Mouse (Mus musculus) kidney, postnatal 0 days (tissue): ENCODE data around the gene Cdk8. TPM values are rescaled to one million over a fixed set of nuclear protein-coding genes. Genes with fewer than 3 reads are reported as not detected.
"Not testable (repeated sequence)": the region's sequence is repeated elsewhere in the genome, so short reads cannot be mapped to it uniquely, and the experiment has no call there.

Experiments
- ATAC-seq: fragments of 200-750 bp; cut with Nextera tagmentation; replicated peaks from 2 replicates; pipeline ENCODE4 v1.8.0; 2017; ENCODE audit warnings: low read depth, moderate number of reproducible peaks, moderate TSS enrichment, moderate library complexity; ENCODE audit not compliant: low FRiP score
- DNase-seq: peaks from one replicate; pipeline ENCODE4 v3.0.0-alpha.2; 2016; ENCODE audit warnings: low spot score
- H3K27ac ChIP-seq: fragments of 300-500 bp; sonication (generic); 2 replicates; pipeline ENCODE4 v1.5.1; 2014; ENCODE audit warnings: mild to moderate bottlenecking
- H3K27me3 ChIP-seq: fragments of 300-500 bp; sonication (generic); 2 replicates; pipeline ENCODE4 v1.6.1; 2014; ENCODE audit warnings: low read length, mixed read lengths; ENCODE audit not compliant: insufficient read depth
- H3K36me3 ChIP-seq: fragments of 300-500 bp; sonication (generic); 2 replicates; pipeline ENCODE4 v1.6.1; 2014; ENCODE audit warnings: low read length, mixed read lengths; ENCODE audit not compliant: insufficient read depth
- H3K4me1 ChIP-seq: fragments of 300-500 bp; sonication (generic); replicated peaks from 2 replicates; pipeline ENCODE4 v1.6.1; 2014; ENCODE audit warnings: antibody characterized with exemption, low read length, mixed read lengths; ENCODE audit not compliant: insufficient read depth
- H3K4me2 ChIP-seq: fragments of 300-500 bp; sonication (generic); 2 replicates; pipeline ENCODE4 v1.6.1; 2014; ENCODE audit warnings: mild to moderate bottlenecking, low read length, moderate library complexity, mixed read lengths
- H3K4me3 ChIP-seq: fragments of 300-500 bp; sonication (generic); replicated peaks from 2 replicates; pipeline ENCODE4 v1.5.1; 2014; ENCODE audit warnings: low read depth, low read length
- H3K9ac ChIP-seq: fragments of 300-500 bp; sonication (generic); 2 replicates; pipeline ENCODE4 v1.6.1; 2014; ENCODE audit warnings: low read depth, low read length
- H3K9me3 ChIP-seq: fragments of 300-500 bp; sonication (generic); replicated peaks from 2 replicates; pipeline ENCODE4 v1.6.1; 2016; ENCODE audit warnings: low read length, inconsistent platforms, mixed read lengths
- CTCF ChIP-seq: IDR thresholded peaks from 2 replicates; pipeline ENCODE4 v1.5.1; 2016; ENCODE audit warnings: antibody characterized with exemption, low read depth, mild to moderate bottlenecking, moderate library complexity
- WGBS: fragments of 180-500 bp; shearing (Covaris S2); extraction: QIAGEN DNeasy Blood & Tissue Kit; methylation state at CpG from one replicate; pipeline ENCODE4 v1.1.7; 2014; 5-methylcytosine and 5-hydroxymethylcytosine counted together
- polyA plus RNA-seq: library from polyadenylated mRNA; unstranded; fragments of >200 nt; fragmentation: Nextera tagmentation; extraction: Ambion mirVana; gene quantifications from 2 replicates; pipeline ENCODE4 v1.2.1, GENCODE M21; 2015

The Cdk8 gene
- polyA plus RNA-seq, result 18.1 and 18.6 TPM in 2 replicates

DNA sequence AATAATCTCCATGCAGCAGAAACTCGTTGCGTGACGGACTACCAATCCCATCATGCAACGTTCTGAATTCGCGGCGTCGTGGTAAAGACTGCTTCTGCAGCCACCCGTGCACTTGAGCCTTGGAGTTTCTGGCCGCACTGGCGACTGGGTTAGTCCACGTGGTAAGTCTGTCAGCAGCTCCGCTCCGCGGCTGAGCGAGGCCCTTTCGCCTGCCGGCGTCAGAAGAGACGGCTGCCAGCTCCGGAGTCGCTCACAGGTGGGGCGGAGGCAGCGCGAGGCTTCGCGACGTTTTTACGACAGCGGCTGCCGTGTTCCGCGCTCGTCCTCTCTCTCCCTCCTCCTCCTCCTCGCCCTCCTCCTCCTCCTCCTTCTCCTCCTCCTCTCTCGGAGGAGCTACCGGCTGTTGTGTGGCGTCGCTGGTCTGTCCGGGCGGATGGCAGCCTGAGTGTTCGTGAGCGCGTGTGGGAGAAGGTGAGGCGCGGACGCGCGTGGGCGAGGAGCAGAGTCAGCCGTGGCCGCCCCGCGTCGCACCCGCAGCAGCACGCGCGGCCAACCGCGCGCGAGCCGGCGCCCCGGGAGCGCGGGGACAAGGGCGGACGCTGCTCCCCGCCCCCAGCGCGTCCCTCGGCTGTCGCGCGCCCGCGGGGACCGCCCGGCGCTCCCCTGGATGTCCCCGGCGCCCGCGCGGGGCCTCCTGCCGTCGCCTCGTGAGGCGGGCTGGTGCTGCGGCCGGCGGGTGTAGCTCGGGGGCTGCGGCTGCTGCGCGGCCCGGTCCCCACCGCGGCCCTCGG is at the start of gene Cdk8:
Gene Cdk8 (plus strand): TSS at position 367 of the 791 bp plus-strand sequence.
- Histone ChIP-seq H3K27me3 (no peaks in the 10 kb centered on the region), H3K9ac (peak within 1 kb of the TSS; percentile 91), H3K4me2 (peak within 1 kb of the TSS; percentile 80), H3K4me1 (peaks cover 11% of the 10 kb centered on the region; the same call in 1 of the 2 replicates), H3K36me3 (no peaks in the 10 kb centered on the region), H3K4me3 (peak within 1 kb of the TSS; percentile 84), H3K27ac (peak within 1 kb of the TSS; percentile 90), H3K9me3 (no peaks in the 10 kb centered on the region)
- TF ChIP-seq CTCF, result 0 out of 2 replicates have a peak, but pooled peaks have one; percentile 1
- peak; percentile 94 for ATAC-seq
- DNase-seq, result peak; percentile 95
- under 1% methylated on average over 69 of the region's 102 CpGs for WGBS

- H3K9me3 ChIP-seq, H3K4me2 ChIP-seq, H3K4me3 ChIP-seq, H3K27ac ChIP-seq, H3K4me1 ChIP-seq, H3K9ac ChIP-seq, ATAC-seq, DNase-seq, H3K36me3 ChIP-seq, H3K27me3 ChIP-seq: not testable (repeated sequence)
- WGBS, result 77% methylated on average over 4 of the region's 4 CpGs
Measured at GRCm38 (mm10) chr5:146185204-146185603, 45.8 kb upstream of the Cdk8 start, which contains the start of gene 1700001J03Rik. Gene 1700001J03Rik (minus strand): TSS chr5:146185304.

- H3K4me1 ChIP-seq, H3K27ac ChIP-seq, H3K27me3 ChIP-seq, H3K4me3 ChIP-seq, H3K9ac ChIP-seq, H3K36me3 ChIP-seq, H3K9me3 ChIP-seq, ATAC-seq, H3K4me2 ChIP-seq: not testable (repeated sequence)
- 19% methylated on average over 5 of the region's 5 CpGs for WGBS
- DNase-seq, result peak; percentile 74
- TF ChIP-seq CTCF, result peak; percentile 85
Measured at GRCm38 (mm10) chr5:146187441-146187840, 43.6 kb upstream of the Cdk8 start.

- Histone ChIP-seq H3K27me3 (no peaks in the 10 kb centered on the region), H3K36me3 (no peaks in the 10 kb centered on the region), H3K9me3 (no peaks in the 10 kb centered on the region), H3K4me2 (no peak overlapping the region), H3K4me3 (no peak overlapping the region), H3K9ac (no peak overlapping the region), H3K4me1 (no peaks in the 10 kb centered on the region), H3K27ac (no peak overlapping the region)
- WGBS, result 78% methylated on average over 1 of the region's 1 CpGs
- peak; percentile 48; the same call in 1 of the 2 replicates for TF ChIP-seq CTCF
- DNase-seq (no peak), ATAC-seq (no peak)
Measured at GRCm38 (mm10) chr5:146188144-146188543, 42.9 kb upstream of the Cdk8 start.

- no peaks in the 10 kb centered on the region for H3K27me3 ChIP-seq
- ATAC-seq, result no peak
- TF ChIP-seq CTCF, result no peak
- no peaks in the 10 kb centered on the region for H3K4me1 ChIP-seq
- H3K9ac ChIP-seq, result no peak overlapping the region
- H3K27ac ChIP-seq, result no peak overlapping the region
- no peak overlapping the region for H3K4me2 ChIP-seq
- no peak for DNase-seq
- H3K4me3 ChIP-seq, result no peak overlapping the region
- 89% methylated on average over 7 of the region's 7 CpGs for WGBS
- no peaks in the 10 kb centered on the region for H3K36me3 ChIP-seq
- H3K9me3 ChIP-seq, result no peaks in the 10 kb centered on the region
Measured at GRCm38 (mm10) chr5:146188712-146189111, 42.3 kb upstream of the Cdk8 start.

DNA sequence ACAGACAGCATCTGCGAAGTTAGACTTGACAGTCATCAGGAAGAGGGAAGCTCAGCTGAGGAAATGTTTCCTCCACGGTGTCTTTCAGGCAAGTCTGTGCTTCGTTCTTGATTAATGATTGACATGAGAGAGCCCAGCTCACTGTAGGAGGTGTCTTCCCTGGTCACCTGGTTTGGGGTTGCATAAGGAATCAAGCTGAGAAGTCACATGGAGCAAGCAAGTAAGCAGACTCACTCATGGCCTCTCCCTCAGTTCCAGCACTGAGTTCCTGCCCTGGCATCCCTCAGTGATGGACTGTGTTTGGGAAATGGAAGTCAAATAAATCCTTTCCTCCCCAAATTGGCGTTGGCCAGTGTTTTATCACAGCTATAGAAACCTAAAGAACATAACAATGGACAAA is 40.9 kb upstream of the Cdk8 start:
- 59% methylated on average over 4 of the region's 4 CpGs for WGBS
- no peak overlapping the region for H3K4me2 ChIP-seq
- no peaks in the 10 kb centered on the region for H3K36me3 ChIP-seq
- H3K27me3 ChIP-seq, result no peaks in the 10 kb centered on the region
- H3K4me3 ChIP-seq, result no peak overlapping the region
- no peaks in the 10 kb centered on the region for H3K4me1 ChIP-seq
- H3K27ac ChIP-seq, result no peak overlapping the region; the same call in 1 of the 2 replicates
- no peak overlapping the region for H3K9ac ChIP-seq
- no peaks in the 10 kb centered on the region for H3K9me3 ChIP-seq
- DNase-seq (no peak), ATAC-seq (peak; percentile 90)
- TF ChIP-seq CTCF, result no peak
